Mouse (Mus musculus) heart, embryonic 15.5 days (tissue): Measurements from ENCODE around the gene Plxnd1. TPM values are rescaled to one million over a fixed set of nuclear protein-coding genes. Genes with fewer than 3 reads are reported as not detected.
A peak's percentile ranks its signal among the peaks of the same experiment; 100 is the strongest.

Source experiments
- ATAC-seq: fragments of 200-750 bp; cut with Nextera tagmentation; replicated peaks from 2 replicates; pipeline ENCODE4 v1.8.0; 2017; ENCODE audit warnings: low read depth, moderate TSS enrichment; ENCODE audit not compliant: insufficient number of reproducible peaks, insufficient read depth, low FRiP score
- H3K27ac ChIP-seq: fragments of 300-500 bp; sonication (generic); 2 replicates; pipeline ENCODE4 v1.5.1; 2015; ENCODE audit warnings: mild to moderate bottlenecking, inconsistent platforms
- H3K27me3 ChIP-seq: fragments of 300-500 bp; sonication (generic); 2 replicates; pipeline ENCODE4 v1.6.1; 2015; ENCODE audit warnings: inconsistent platforms
- H3K36me3 ChIP-seq: fragments of 300-500 bp; sonication (generic); 2 replicates; pipeline ENCODE4 v1.6.1; 2015; ENCODE audit warnings: mild to moderate bottlenecking, inconsistent platforms
- H3K4me1 ChIP-seq: fragments of 300-500 bp; sonication (generic); replicated peaks from 2 replicates; pipeline ENCODE4 v1.6.1; 2015; ENCODE audit warnings: inconsistent platforms
- H3K4me2 ChIP-seq: fragments of 300-500 bp; sonication (generic); 2 replicates; pipeline ENCODE4 v1.6.1; 2015; ENCODE audit warnings: inconsistent platforms, mild to moderate bottlenecking, moderate library complexity
- H3K4me3 ChIP-seq: fragments of 300-500 bp; sonication (generic); 2 replicates; pipeline ENCODE4 v1.5.1; 2015; ENCODE audit warnings: mild to moderate bottlenecking, inconsistent platforms
- H3K9ac ChIP-seq: fragments of 300-500 bp; sonication (generic); 2 replicates; pipeline ENCODE4 v1.6.1; 2015; ENCODE audit warnings: mild to moderate bottlenecking, inconsistent platforms
- H3K9me3 ChIP-seq: fragments of 300-500 bp; sonication (generic); replicated peaks from 2 replicates; pipeline ENCODE4 v1.6.1; 2016; ENCODE audit warnings: inconsistent platforms
- WGBS: fragments of 180-500 bp; shearing (Covaris S2); methylation state at CpG from one replicate; pipeline ENCODE4 v1.1.7; 2015; ENCODE audit warnings: mixed read lengths; 5-methylcytosine and 5-hydroxymethylcytosine counted together
- polyA plus RNA-seq: library from polyadenylated mRNA; unstranded; fragments of >200 nt; fragmentation: Nextera tagmentation; extraction: Ambion mirVana; gene quantifications from 2 replicates; pipeline ENCODE4 v1.2.1, GENCODE M21; 2015

Gene Plxnd1
- polyA plus RNA-seq, 1 experiment from 2014 or later: 38.6 TPM

DNA sequence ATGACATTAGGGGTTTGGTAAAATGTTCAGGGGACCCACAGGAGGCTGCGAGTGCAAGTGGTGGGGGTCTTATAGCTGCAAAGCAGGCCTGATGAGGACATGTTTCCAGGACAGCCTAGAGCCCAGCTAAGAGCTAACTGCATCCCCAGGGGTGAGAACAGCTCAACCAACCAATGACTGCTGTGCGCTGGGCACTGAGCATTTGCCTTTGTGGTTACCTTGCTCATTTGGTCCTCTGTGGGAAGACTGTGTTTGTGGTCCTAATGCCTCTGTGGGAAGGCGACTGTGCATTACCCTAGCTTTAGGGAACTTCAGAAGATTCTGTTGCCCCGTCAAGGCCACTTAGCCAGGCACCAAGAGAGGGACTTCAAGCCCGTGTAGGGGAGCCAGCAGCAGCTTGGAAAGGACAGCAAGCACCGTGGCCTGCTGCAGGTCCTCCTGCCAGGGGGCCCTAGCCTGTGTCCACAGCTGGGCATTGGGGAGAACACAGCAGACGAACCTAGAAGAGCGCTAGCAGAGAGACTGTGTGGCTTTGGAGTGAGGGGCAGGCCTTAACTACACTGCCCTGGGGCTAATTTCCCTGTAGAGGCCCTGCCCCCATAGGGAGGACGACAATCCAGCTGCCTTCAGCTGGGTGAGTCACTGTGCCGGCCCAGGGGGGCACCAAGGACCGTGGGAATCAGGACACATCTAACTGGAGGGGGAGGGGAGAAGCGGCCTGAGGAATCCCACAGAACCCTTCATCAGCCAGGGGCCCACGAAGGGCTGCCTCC, 3.5 kb downstream of the Plxnd1 start:
- WGBS: 36% methylated on average over 13 of the region's 13 CpGs
- Histone ChIP-seq H3K4me3 (peak overlapping the region; percentile 64), H3K9ac (peak overlapping the region; percentile 73), H3K36me3 (no peaks in the 10 kb centered on the region), H3K9me3 (peaks cover 8% of the 10 kb centered on the region; the same call in 1 of the 2 replicates), H3K27ac (peak overlapping the region; percentile 81), H3K4me2 (peak overlapping the region; percentile 83), H3K4me1 (peaks cover 65% of the 10 kb centered on the region), H3K27me3 (peaks cover 31% of the 10 kb centered on the region)
- no peak for ATAC-seq

- peaks cover 8% of the 10 kb centered on the region; the same call in 1 of the 2 replicates for H3K9me3 ChIP-seq
- peak overlapping the region; percentile 64 for H3K4me3 ChIP-seq
- peak overlapping the region; percentile 81; the same call in 1 of the 2 replicates for H3K27ac ChIP-seq
- peak overlapping the region; percentile 73; the same call in 1 of the 2 replicates for H3K9ac ChIP-seq
- 73% methylated on average over 9 of the region's 9 CpGs for WGBS
- peaks cover 31% of the 10 kb centered on the region for H3K27me3 ChIP-seq
- ATAC-seq: no peak
- no peaks in the 10 kb centered on the region for H3K36me3 ChIP-seq
- H3K4me2 ChIP-seq: peak overlapping the region; percentile 83
- H3K4me1 ChIP-seq: peaks cover 65% of the 10 kb centered on the region
Measured at GRCm38 (mm10) chr6:115990479-115990878, 4.3 kb downstream of the Plxnd1 start.

DNA sequence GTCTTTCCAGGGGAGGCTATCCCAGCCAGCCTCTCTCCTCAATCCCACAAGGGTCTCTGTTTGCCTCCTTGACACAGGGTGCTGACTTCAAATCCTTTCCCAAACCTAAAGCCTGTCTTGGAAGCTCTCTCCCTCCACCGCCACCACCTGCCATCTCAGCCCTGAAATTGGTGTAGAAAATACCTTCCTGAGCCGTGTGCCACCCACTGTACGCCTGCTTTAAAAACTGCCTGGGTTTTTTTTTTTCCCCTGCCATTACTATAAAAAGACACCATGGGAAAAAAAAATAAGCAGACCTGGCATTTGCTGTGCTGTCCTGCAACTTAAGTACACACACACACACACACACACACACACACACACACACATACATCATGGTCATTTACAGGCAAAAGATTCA, 4.7 kb downstream of the Plxnd1 start:
- peak overlapping the region; percentile 34 for H3K9ac ChIP-seq
- peak overlapping the region; percentile 64 for H3K4me3 ChIP-seq
- H3K36me3 ChIP-seq: no peaks in the 10 kb centered on the region
- peaks cover 7% of the 10 kb centered on the region; the same call in 1 of the 2 replicates for H3K9me3 ChIP-seq
- peaks cover 30% of the 10 kb centered on the region for H3K27me3 ChIP-seq
- peaks cover 69% of the 10 kb centered on the region for H3K4me1 ChIP-seq
- H3K4me2 ChIP-seq: peak overlapping the region; percentile 83
- WGBS: 66% methylated on average over 3 of the region's 3 CpGs
- ATAC-seq: no peak
- H3K27ac ChIP-seq: 0 out of 2 replicates have a peak overlapping the region, but pooled peaks have one; percentile 3

DNA sequence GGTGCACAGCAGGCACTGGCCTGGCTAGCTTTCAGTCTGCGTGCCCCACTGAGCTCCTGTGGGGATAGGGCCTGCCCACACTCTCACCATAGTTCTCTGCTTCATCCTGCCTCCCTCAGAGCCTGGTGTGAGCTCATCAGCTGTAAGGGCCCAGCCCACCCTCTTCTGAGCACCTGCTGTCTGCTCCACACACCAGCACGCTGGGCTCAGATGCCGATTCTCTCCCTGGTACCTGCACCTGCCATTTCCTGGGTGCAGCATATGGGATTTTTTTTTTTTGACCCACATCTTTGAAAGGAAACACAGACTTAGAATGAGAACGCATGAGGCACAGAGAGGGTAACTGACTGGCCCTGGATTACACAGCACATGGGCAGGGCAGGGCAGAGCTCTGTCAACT, 5.2 kb downstream of the Plxnd1 start:
- WGBS: 70% methylated on average over 4 of the region's 4 CpGs
- Histone ChIP-seq H3K4me3 (peak overlapping the region; percentile 64), H3K9ac (peak overlapping the region; percentile 34), H3K27ac (0 out of 2 replicates have a peak overlapping the region, but pooled peaks have one; percentile 3), H3K27me3 (peaks cover 25% of the 10 kb centered on the region), H3K36me3 (no peaks in the 10 kb centered on the region), H3K4me2 (peak overlapping the region; percentile 83), H3K9me3 (0 out of 2 replicates have a peak, but pooled peaks cover 3% of the 10 kb centered on the region), H3K4me1 (peaks cover 72% of the 10 kb centered on the region)
- ATAC-seq: no peak

GRCm38 (mm10) chr6:115989032-115989431, 5.8 kb downstream of the Plxnd1 start:
- ATAC-seq: no peak
- H3K4me3 ChIP-seq: peak overlapping the region; percentile 64
- peaks cover 20% of the 10 kb centered on the region for H3K27me3 ChIP-seq
- no peaks in the 10 kb centered on the region for H3K36me3 ChIP-seq
- 78% methylated on average over 5 of the region's 5 CpGs for WGBS
- peak overlapping the region; percentile 34 for H3K9ac ChIP-seq
- no peaks in the 10 kb centered on the region for H3K9me3 ChIP-seq
- peak overlapping the region; percentile 83 for H3K4me2 ChIP-seq
- H3K27ac ChIP-seq: no peak overlapping the region
- peaks cover 68% of the 10 kb centered on the region for H3K4me1 ChIP-seq

DNA sequence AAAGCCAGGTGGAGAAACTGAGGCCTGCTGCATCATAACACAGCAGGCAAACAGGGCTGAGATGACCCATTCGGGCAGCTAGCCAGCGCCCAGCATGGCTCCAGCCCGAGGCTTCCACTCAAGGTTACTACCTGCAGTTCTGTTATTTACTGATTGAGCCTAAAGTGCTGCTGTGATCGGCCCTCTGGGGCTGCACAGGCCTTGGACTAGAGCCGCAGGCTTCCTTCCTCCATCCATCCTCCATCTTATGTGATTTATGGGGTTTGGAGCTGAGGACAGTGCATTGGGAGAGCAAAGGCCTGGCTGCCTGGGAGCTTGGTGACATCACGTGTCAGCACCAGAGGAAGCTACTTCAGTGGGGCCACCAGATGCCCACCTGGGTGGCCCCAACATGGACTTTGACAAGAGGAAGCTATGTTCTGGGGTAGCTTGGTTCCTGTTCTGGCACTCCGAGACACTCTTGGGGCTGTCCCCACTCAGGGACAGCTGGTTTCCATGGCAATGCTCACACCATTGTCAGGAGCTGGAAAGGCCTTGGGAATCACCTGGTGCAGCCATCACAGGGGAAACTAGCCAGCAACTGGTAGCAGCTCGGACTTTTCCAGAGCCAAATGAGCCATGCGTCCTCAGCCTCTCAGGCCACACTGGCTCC, 7.6 kb downstream of the Plxnd1 start:
- Histone ChIP-seq H3K4me3 (peak overlapping the region; percentile 17), H3K9me3 (no peaks in the 10 kb centered on the region), H3K36me3 (no peaks in the 10 kb centered on the region), H3K27ac (0 out of 2 replicates have a peak overlapping the region, but pooled peaks have one; percentile 4), H3K9ac (0 out of 2 replicates have a peak overlapping the region, but pooled peaks have one; percentile 3), H3K4me2 (peak overlapping the region; percentile 83), H3K4me1 (peaks cover 65% of the 10 kb centered on the region), H3K27me3 (peaks cover 2% of the 10 kb centered on the region)
- 53% methylated on average over 9 of the region's 9 CpGs for WGBS
- no peak for ATAC-seq

- no peaks in the 10 kb centered on the region for H3K27me3 ChIP-seq
- 63% methylated on average over 12 of the region's 12 CpGs for WGBS
- H3K9me3 ChIP-seq: no peaks in the 10 kb centered on the region
- H3K9ac ChIP-seq: peak overlapping the region; percentile 10; the same call in 1 of the 2 replicates
- peak overlapping the region; percentile 17 for H3K4me3 ChIP-seq
- H3K4me1 ChIP-seq: peaks cover 59% of the 10 kb centered on the region
- H3K36me3 ChIP-seq: no peaks in the 10 kb centered on the region
- ATAC-seq: no peak
- H3K4me2 ChIP-seq: peak overlapping the region; percentile 83
- no peak overlapping the region for H3K27ac ChIP-seq
Measured at GRCm38 (mm10) chr6:115986472-115987095, 8.2 kb downstream of the Plxnd1 start.

DNA sequence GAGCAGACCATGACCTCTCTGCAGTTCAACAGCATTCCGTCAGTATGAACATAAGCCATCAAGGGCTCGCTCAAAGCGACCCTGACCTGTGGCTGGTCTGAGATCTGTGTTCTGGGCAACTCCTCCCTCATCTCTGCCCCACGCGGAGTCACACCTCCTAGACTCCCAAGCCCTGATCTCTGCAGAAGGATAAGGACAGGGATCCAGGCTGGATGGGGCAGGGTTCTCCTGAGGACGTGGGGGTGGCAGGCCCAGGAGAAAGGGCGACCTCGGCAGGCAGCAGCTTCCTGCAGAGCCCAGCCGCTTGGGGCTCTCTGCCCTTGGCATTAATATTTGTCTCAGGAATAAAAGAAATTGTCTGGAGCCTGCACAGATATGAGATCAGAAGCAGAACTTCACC, 9.2 kb downstream of the Plxnd1 start:
- 51% methylated on average over 9 of the region's 9 CpGs for WGBS
- Histone ChIP-seq H3K9me3 (no peaks in the 10 kb centered on the region), H3K9ac (0 out of 2 replicates have a peak overlapping the region, but pooled peaks have one; percentile 10), H3K36me3 (no peaks in the 10 kb centered on the region), H3K4me3 (peak overlapping the region; percentile 17; the same call in 1 of the 2 replicates), H3K27me3 (no peaks in the 10 kb centered on the region), H3K4me2 (peak overlapping the region; percentile 83), H3K27ac (no peak overlapping the region), H3K4me1 (peaks cover 54% of the 10 kb centered on the region)
- no peak for ATAC-seq

GRCm38 (mm10) chr6:115984580-115984979, 10.2 kb downstream of the Plxnd1 start:
- Histone ChIP-seq H3K36me3 (no peaks in the 10 kb centered on the region), H3K27ac (0 out of 2 replicates have a peak overlapping the region, but pooled peaks have one; percentile 0), H3K9ac (0 out of 2 replicates have a peak overlapping the region, but pooled peaks have one; percentile 1), H3K4me3 (no peak overlapping the region), H3K9me3 (no peaks in the 10 kb centered on the region), H3K27me3 (no peaks in the 10 kb centered on the region), H3K4me2 (peak overlapping the region; percentile 83; the same call in 1 of the 2 replicates), H3K4me1 (peaks cover 54% of the 10 kb centered on the region)
- no peak for ATAC-seq
- 72% methylated on average over 7 of the region's 7 CpGs for WGBS

DNA sequence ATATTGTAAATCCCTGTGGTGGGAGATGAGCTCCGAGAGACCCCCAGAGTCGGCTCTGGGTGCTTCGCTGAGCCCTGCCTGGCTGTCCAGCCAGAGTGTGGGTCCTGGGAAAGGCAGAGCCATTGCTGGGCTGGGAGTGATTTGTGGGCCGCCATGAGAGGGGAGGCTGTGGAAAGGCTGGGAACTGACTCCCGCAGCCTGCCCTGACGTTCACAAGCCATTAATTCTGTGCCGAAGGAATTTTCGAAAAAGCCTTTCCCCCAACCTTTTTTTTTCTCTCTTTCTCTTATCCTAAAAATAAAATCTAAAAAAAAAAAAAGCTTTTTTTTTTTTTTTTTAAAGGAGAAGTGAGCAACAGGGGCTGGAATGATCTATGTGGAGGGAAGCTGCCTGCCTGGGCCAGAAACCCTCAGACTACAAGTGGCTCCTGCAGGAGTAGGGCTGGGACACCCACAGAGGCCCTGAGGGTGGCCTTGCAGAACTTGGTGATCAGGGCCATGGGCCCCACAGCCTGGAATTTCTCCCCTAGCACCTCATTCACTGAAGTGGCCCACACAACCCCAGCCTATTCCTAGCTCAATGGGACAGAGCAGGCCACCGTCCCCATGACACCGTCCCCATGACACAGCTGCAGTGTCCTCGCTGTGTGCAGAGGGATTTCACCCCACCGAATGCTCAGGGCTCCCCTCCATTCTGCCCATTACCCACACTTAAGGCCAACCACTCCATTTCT, 11.3 kb downstream of the Plxnd1 start:
- Histone ChIP-seq H3K4me2 (peak overlapping the region; percentile 21), H3K9me3 (no peaks in the 10 kb centered on the region), H3K4me1 (peaks cover 54% of the 10 kb centered on the region), H3K4me3 (no peak overlapping the region), H3K27ac (peak overlapping the region; percentile 49), H3K9ac (no peak overlapping the region; the same call in 1 of the 2 replicates), H3K27me3 (no peaks in the 10 kb centered on the region), H3K36me3 (no peaks in the 10 kb centered on the region)
- 49% methylated on average over 12 of the region's 12 CpGs for WGBS
- ATAC-seq: peak; percentile 25; the same call in 1 of the 2 replicates
